Mouse (Mus musculus) kidney, postnatal 0 days (tissue): Measurements from ENCODE around the gene R3hdm4. TPM values are rescaled to one million over a fixed set of nuclear protein-coding genes. Genes with fewer than 3 reads are reported as not detected.

Experiments used
- ATAC-seq: fragments of 200-750 bp; cut with Nextera tagmentation; replicated peaks from 2 replicates; pipeline ENCODE4 v1.8.0; 2017; ENCODE audit warnings: low read depth, moderate number of reproducible peaks, moderate TSS enrichment, moderate library complexity; ENCODE audit not compliant: low FRiP score
- DNase-seq: peaks from one replicate; pipeline ENCODE4 v3.0.0-alpha.2; 2016; ENCODE audit warnings: low spot score
- H3K27ac ChIP-seq: fragments of 300-500 bp; sonication (generic); 2 replicates; pipeline ENCODE4 v1.5.1; 2014; ENCODE audit warnings: mild to moderate bottlenecking
- H3K27me3 ChIP-seq: fragments of 300-500 bp; sonication (generic); 2 replicates; pipeline ENCODE4 v1.6.1; 2014; ENCODE audit warnings: low read length, mixed read lengths; ENCODE audit not compliant: insufficient read depth
- H3K36me3 ChIP-seq: fragments of 300-500 bp; sonication (generic); 2 replicates; pipeline ENCODE4 v1.6.1; 2014; ENCODE audit warnings: low read length, mixed read lengths; ENCODE audit not compliant: insufficient read depth
- H3K4me1 ChIP-seq: fragments of 300-500 bp; sonication (generic); replicated peaks from 2 replicates; pipeline ENCODE4 v1.6.1; 2014; ENCODE audit warnings: antibody characterized with exemption, low read length, mixed read lengths; ENCODE audit not compliant: insufficient read depth
- H3K4me2 ChIP-seq: fragments of 300-500 bp; sonication (generic); 2 replicates; pipeline ENCODE4 v1.6.1; 2014; ENCODE audit warnings: mild to moderate bottlenecking, low read length, moderate library complexity, mixed read lengths
- H3K4me3 ChIP-seq: fragments of 300-500 bp; sonication (generic); replicated peaks from 2 replicates; pipeline ENCODE4 v1.5.1; 2014; ENCODE audit warnings: low read depth, low read length
- H3K9ac ChIP-seq: fragments of 300-500 bp; sonication (generic); 2 replicates; pipeline ENCODE4 v1.6.1; 2014; ENCODE audit warnings: low read depth, low read length
- H3K9me3 ChIP-seq: fragments of 300-500 bp; sonication (generic); replicated peaks from 2 replicates; pipeline ENCODE4 v1.6.1; 2016; ENCODE audit warnings: low read length, inconsistent platforms, mixed read lengths
- CTCF ChIP-seq: IDR thresholded peaks from 2 replicates; pipeline ENCODE4 v1.5.1; 2016; ENCODE audit warnings: antibody characterized with exemption, low read depth, mild to moderate bottlenecking, moderate library complexity
- WGBS: fragments of 180-500 bp; shearing (Covaris S2); extraction: QIAGEN DNeasy Blood & Tissue Kit; methylation state at CpG from one replicate; pipeline ENCODE4 v1.1.7; 2014; 5-methylcytosine and 5-hydroxymethylcytosine counted together
- polyA plus RNA-seq: library from polyadenylated mRNA; unstranded; fragments of >200 nt; fragmentation: Nextera tagmentation; extraction: Ambion mirVana; gene quantifications from 2 replicates; pipeline ENCODE4 v1.2.1, GENCODE M21; 2015

Gene R3hdm4
- polyA plus RNA-seq, 1 experiment from 2014 or later: 120 TPM

- DNase-seq: no peak
- peaks cover 54% of the 10 kb centered on the region for H3K4me1 ChIP-seq
- no peak overlapping the region for H3K9ac ChIP-seq
- no peak overlapping the region for H3K4me2 ChIP-seq
- 78% methylated on average over 9 of the region's 9 CpGs for WGBS
- H3K27me3 ChIP-seq: no peaks in the 10 kb centered on the region
- H3K9me3 ChIP-seq: no peaks in the 10 kb centered on the region
- peak overlapping the region; percentile 15; the same call in 1 of the 2 replicates for H3K27ac ChIP-seq
- H3K4me3 ChIP-seq: no peak overlapping the region
- peaks cover 16% of the 10 kb centered on the region for H3K36me3 ChIP-seq
- no peak for TF ChIP-seq CTCF
- ATAC-seq: no peak
Observed at GRCm38 (mm10) chr10:79931797-79932196, 10.8 kb upstream of the R3hdm4 start.

GRCm38 (mm10) chr10:79930826-79931186 is 9.8 kb upstream of the R3hdm4 start:
- Histone ChIP-seq H3K9ac (peak overlapping the region; percentile 31; the same call in 1 of the 2 replicates), H3K27me3 (no peaks in the 10 kb centered on the region), H3K4me1 (peaks cover 46% of the 10 kb centered on the region), H3K4me2 (no peak overlapping the region), H3K27ac (no peak overlapping the region), H3K9me3 (no peaks in the 10 kb centered on the region), H3K4me3 (no peak overlapping the region), H3K36me3 (peaks cover 16% of the 10 kb centered on the region)
- no peak for TF ChIP-seq CTCF
- WGBS: 84% methylated on average over 16 of the region's 16 CpGs
- ATAC-seq: no peak
- no peak for DNase-seq

GRCm38 (mm10) chr10:79929967-79930825 is 9.2 kb upstream of the R3hdm4 start:
- Histone ChIP-seq H3K9me3 (no peaks in the 10 kb centered on the region), H3K9ac (no peak overlapping the region), H3K27me3 (no peaks in the 10 kb centered on the region), H3K4me2 (no peak overlapping the region; the same call in 1 of the 2 replicates), H3K4me3 (no peak overlapping the region), H3K4me1 (peaks cover 40% of the 10 kb centered on the region), H3K36me3 (peaks cover 16% of the 10 kb centered on the region), H3K27ac (peak overlapping the region; percentile 98; the same call in 1 of the 2 replicates)
- ATAC-seq: no peak
- no peak for DNase-seq
- TF ChIP-seq CTCF: no peak
- WGBS: 81% methylated on average over 18 of the region's 18 CpGs

GRCm38 (mm10) chr10:79928907-79929701 is 8.1 kb upstream of the R3hdm4 start:
- 21% methylated on average over 9 of the region's 9 CpGs for WGBS
- Histone ChIP-seq H3K27me3 (no peaks in the 10 kb centered on the region), H3K36me3 (peaks cover 16% of the 10 kb centered on the region), H3K4me1 (peaks cover 34% of the 10 kb centered on the region), H3K27ac (peak overlapping the region; percentile 98), H3K9me3 (no peaks in the 10 kb centered on the region), H3K9ac (peak overlapping the region; percentile 25; the same call in 1 of the 2 replicates), H3K4me2 (peak overlapping the region; percentile 68), H3K4me3 (peak overlapping the region; percentile 91)
- no peak for DNase-seq
- no peak for ATAC-seq
- no peak for TF ChIP-seq CTCF

GRCm38 (mm10) chr10:79928030-79928694 is 7.2 kb upstream of the R3hdm4 start:
- peak overlapping the region; percentile 68 for H3K4me2 ChIP-seq
- no peak for TF ChIP-seq CTCF
- WGBS: under 1% methylated on average over 29 of the region's 29 CpGs
- 0 out of 2 replicates have a peak, but pooled peaks cover under 1% of the 10 kb centered on the region for H3K27me3 ChIP-seq
- ATAC-seq (no peak), DNase-seq (peak; percentile 67)
- peaks cover 12% of the 10 kb centered on the region; the same call in 1 of the 2 replicates for H3K36me3 ChIP-seq
- H3K9ac ChIP-seq: peak overlapping the region; percentile 93
- peaks cover 25% of the 10 kb centered on the region for H3K4me1 ChIP-seq
- H3K9me3 ChIP-seq: no peaks in the 10 kb centered on the region
- H3K4me3 ChIP-seq: peak overlapping the region; percentile 91
- peak overlapping the region; percentile 98 for H3K27ac ChIP-seq
